ENCODE assay signal across 25 mouse cellular contexts in genomic region chr1:81219790-81220189, GRCm38 (mm10).
DNase-seq lines count a peak whose midpoint lies in the region; ATAC-seq and TF ChIP-seq lines count a peak whose summit lies in the region.
"Had no signal": no experiment of that assay in that cellular context is flagged by ENCODE, and none has a peak within 500 bp of the region (broad histone marks: within the 10 kb centered on the region; RNA-seq: fewer than 3 reads in every experiment).

No protein-coding gene starts in this region.

- no peaks in the 10 kb centered on the region for H3K36me3 ChIP-seq in hindbrain, embryonic 16.5 days (ENCODE audit: control insufficient read depth, insufficient read depth, low read length)
- H3K36me3 ChIP-seq in hindbrain, embryonic 14.5 days (replicated peaks; ENCODE audit: control insufficient read depth, insufficient read depth): no peaks in the 10 kb centered on the region
- no peaks in the 10 kb centered on the region for H3K36me3 ChIP-seq in midbrain, postnatal 0 days (ENCODE audit: insufficient read depth, low read length)
- H3K36me3 ChIP-seq in midbrain, embryonic 11.5 days (ENCODE audit: control insufficient read depth, insufficient read depth, low read length): no peaks in the 10 kb centered on the region
- H3K36me3 ChIP-seq: embryonic facial prominence, embryonic 13.5 days; embryonic facial prominence, embryonic 15.5 days; forebrain, embryonic 10.5 days; forebrain, embryonic 12.5 days had no signal

- H3K4me1 ChIP-seq in hindbrain, embryonic 16.5 days (ENCODE audit: control insufficient read depth, insufficient read depth, low read depth, low read length): 0 out of 2 replicates have a peak, but pooled peaks cover 2% of the 10 kb centered on the region
- H3K4me1 ChIP-seq in hindbrain, embryonic 14.5 days (replicated peaks; ENCODE audit: control insufficient read depth, insufficient read depth, low read length): no peaks in the 10 kb centered on the region
- no peaks in the 10 kb centered on the region for H3K4me1 ChIP-seq in midbrain, postnatal 0 days (ENCODE audit: insufficient read depth, low read length)
- H3K4me1 ChIP-seq in midbrain, embryonic 11.5 days (ENCODE audit: control insufficient read depth, insufficient read depth, low read length): no peaks in the 10 kb centered on the region
- H3K4me1 ChIP-seq: embryonic facial prominence, embryonic 13.5 days; embryonic facial prominence, embryonic 15.5 days; forebrain, embryonic 10.5 days; forebrain, embryonic 12.5 days had no signal

- H3K9ac ChIP-seq in hindbrain, embryonic 16.5 days (ENCODE audit: low read depth, low read length): no peak overlapping the region
- H3K9ac ChIP-seq in hindbrain, embryonic 14.5 days: no peak overlapping the region
- H3K9ac ChIP-seq in midbrain, postnatal 0 days (replicated peaks; ENCODE audit: low read length, poor library complexity, severe bottlenecking): no peak overlapping the region
- H3K9ac ChIP-seq in midbrain, embryonic 11.5 days (ENCODE audit: low read length): no peak overlapping the region
- H3K9ac ChIP-seq: embryonic facial prominence, embryonic 13.5 days; embryonic facial prominence, embryonic 15.5 days; forebrain, embryonic 12.5 days had no signal

- no peak for TF ChIP-seq CTCF in midbrain, postnatal 0 days (IDR thresholded peaks at IDR 0.05)
- no peak for TF ChIP-seq CTCF in brain, embryonic 14.5 days (IDR thresholded peaks at IDR 0.05; ENCODE audit: borderline replicate concordance, extremely low read depth, insufficient read depth, insufficient read length)

- no peak overlapping the region for H3K4me2 ChIP-seq in hindbrain, embryonic 16.5 days (ENCODE audit: low read length)
- no peak overlapping the region for H3K4me2 ChIP-seq in hindbrain, embryonic 14.5 days (replicated peaks)
- H3K4me2 ChIP-seq in midbrain, postnatal 0 days (ENCODE audit: low read depth, low read length, poor library complexity, severe bottlenecking): no peak overlapping the region
- no peak overlapping the region for H3K4me2 ChIP-seq in midbrain, embryonic 11.5 days
- H3K4me2 ChIP-seq: embryonic facial prominence, embryonic 13.5 days; embryonic facial prominence, embryonic 15.5 days; forebrain, embryonic 12.5 days had no signal

- peak; percentile 61 for ATAC-seq in hindbrain, embryonic 16.5 days
- ATAC-seq in hindbrain, embryonic 14.5 days (ENCODE audit: low FRiP score): no peak
- no peak for ATAC-seq in midbrain, postnatal 0 days (ENCODE audit: low FRiP score)
- ATAC-seq in midbrain, embryonic 11.5 days (ENCODE audit: low FRiP score): no peak
- ATAC-seq: activated CD4-positive, CD25-positive, alpha-beta regulatory T cell, adult 4 months; forebrain, embryonic 14.5 days; forebrain, embryonic 16.5 days; Patski had no signal

- 21% methylated on average over 1 of the region's 1 CpGs for WGBS in hindbrain, embryonic 16.5 days
- WGBS in hindbrain, embryonic 14.5 days: 31% methylated on average over 1 of the region's 1 CpGs
- 32% methylated on average over 1 of the region's 1 CpGs for WGBS in midbrain, postnatal 0 days
- 37% methylated on average over 1 of the region's 1 CpGs for WGBS in midbrain, embryonic 11.5 days

- no peaks in the 10 kb centered on the region for H3K27me3 ChIP-seq in hindbrain, embryonic 16.5 days (replicated peaks; ENCODE audit: control insufficient read depth, insufficient read depth, low read length)
- no peaks in the 10 kb centered on the region for H3K27me3 ChIP-seq in hindbrain, embryonic 14.5 days (ENCODE audit: control insufficient read depth, insufficient read depth, low read length)
- H3K27me3 ChIP-seq in midbrain, postnatal 0 days (ENCODE audit: insufficient read depth, low read length): no peaks in the 10 kb centered on the region
- no peaks in the 10 kb centered on the region for H3K27me3 ChIP-seq in midbrain, embryonic 11.5 days (ENCODE audit: control insufficient read depth, insufficient read depth, low read length)
- H3K27me3 ChIP-seq: embryonic facial prominence, embryonic 13.5 days; embryonic facial prominence, embryonic 15.5 days; forebrain, embryonic 12.5 days had no signal

- TF ChIP-seq POLR2A in brain, embryonic 14.5 days (IDR thresholded peaks at IDR 0.05; ENCODE audit: borderline replicate concordance, extremely low read depth, insufficient read depth, insufficient read length, poor library complexity, severe bottlenecking): no peak

- H3K27ac ChIP-seq in hindbrain, embryonic 16.5 days (ENCODE audit: low read depth, low read length): no peak overlapping the region
- H3K27ac ChIP-seq in hindbrain, embryonic 14.5 days: no peak overlapping the region
- H3K27ac ChIP-seq in midbrain, postnatal 0 days (ENCODE audit: low read depth, low read length): no peak overlapping the region
- no peak overlapping the region for H3K27ac ChIP-seq in midbrain, embryonic 11.5 days (ENCODE audit: low read depth, low read length)
- H3K27ac ChIP-seq: embryonic facial prominence, embryonic 13.5 days; embryonic facial prominence, embryonic 15.5 days; forebrain, embryonic 10.5 days; forebrain, embryonic 12.5 days had no signal

- H3K9me3 ChIP-seq in hindbrain, embryonic 16.5 days (ENCODE audit: control insufficient read depth, low read length): no peaks in the 10 kb centered on the region
- no peaks in the 10 kb centered on the region for H3K9me3 ChIP-seq in hindbrain, embryonic 14.5 days (ENCODE audit: control insufficient read depth, low read length)
- no peaks in the 10 kb centered on the region for H3K9me3 ChIP-seq in midbrain, postnatal 0 days (ENCODE audit: low read length)
- no peaks in the 10 kb centered on the region for H3K9me3 ChIP-seq in midbrain, embryonic 11.5 days (ENCODE audit: control insufficient read depth, low read length)
- H3K9me3 ChIP-seq: embryonic facial prominence, embryonic 13.5 days; embryonic facial prominence, embryonic 15.5 days; forebrain, embryonic 10.5 days; forebrain, embryonic 12.5 days had no signal

- DNase-seq in hindbrain, embryonic 14.5 days (ENCODE audit: low spot score): no peak
- DNase-seq in midbrain, postnatal 0 days (ENCODE audit: low spot score): peak; percentile 14
- no peak for DNase-seq in midbrain, embryonic 11.5 days (ENCODE audit: low spot score, missing footprints)
- peak; percentile 9 for DNase-seq in Muller cell, postnatal 12 days (ENCODE audit: inconsistent ontology term)
- DNase-seq in brain, embryonic 14.5 days (ENCODE audit: low read depth): peak; percentile 25
- no peak for DNase-seq in layer of hippocampus, adult 9-11 months
- DNase-seq: adrenal gland, adult 8-10 months; adrenal gland, postnatal 14 days; adrenal gland, postnatal 36 days; cerebellum, adult 11 months; cerebellum, adult 18-20 months; cerebellum, adult 8-10 months; cerebellum, adult 9-11 months; cerebellum, postnatal 36 days; embryo, embryonic 11 days had no signal

- H3K4me3 ChIP-seq in hindbrain, embryonic 16.5 days (ENCODE audit: low read length): no peak overlapping the region
- no peak overlapping the region for H3K4me3 ChIP-seq in hindbrain, embryonic 14.5 days (replicated peaks; ENCODE audit: low read length)
- no peak overlapping the region for H3K4me3 ChIP-seq in midbrain, postnatal 0 days (ENCODE audit: low read depth, low read length)
- H3K4me3 ChIP-seq in midbrain, embryonic 11.5 days (ENCODE audit: low read depth, low read length): no peak overlapping the region
- H3K4me3 ChIP-seq: embryonic facial prominence, embryonic 13.5 days; embryonic facial prominence, embryonic 15.5 days; erythroblast, embryonic 14.5 days; forebrain, embryonic 10.5 days; forebrain, embryonic 12.5 days had no signal

Comparison
In these comparisons a context has a peak if more than half of its experiments do, and no peak if none do; other contexts are left out.
1. DNase-seq: peak in midbrain, postnatal 0 days (single experiment), Muller cell, postnatal 12 days (single experiment) and brain, embryonic 14.5 days (single experiment); none in hindbrain, embryonic 14.5 days (single experiment), midbrain, embryonic 11.5 days (single experiment) and layer of hippocampus, adult 9-11 months (single experiment).